Mouse (Mus musculus): Measurements from ENCODE around the gene Tas2r119.

GRCm38 (mm10) chr15:32203242-32203641 is 26.2 kb downstream of the Tas2r119 start:
- TF ChIP-seq ZNF384 (IDR thresholded peaks at IDR 0.05; ENCODE audit: low read depth, low read length), result no peak
- TF ChIP-seq ZC3H11A (IDR thresholded peaks at IDR 0.05; ENCODE audit: borderline replicate concordance, low read depth, low read length), result no peak
- no peak for TF ChIP-seq HCFC1 (IDR thresholded peaks at IDR 0.05; ENCODE audit: borderline replicate concordance, insufficient read depth, low read length)
- TF ChIP-seq MAFK (IDR thresholded peaks at IDR 0.05; ENCODE audit: insufficient read depth, low read depth, low read length), result no peak
- TF ChIP-seq CHD2 (IDR thresholded peaks at IDR 0.05; ENCODE audit: low read depth, low read length), result no peak
